Mouse (Mus musculus) liver, embryonic 12.5 days (tissue): ENCODE data around the gene Grin2b. TPM values are rescaled to one million over a fixed set of nuclear protein-coding genes. Genes with fewer than 3 reads are reported as not detected.

ENCODE experiments used
- ATAC-seq: fragments of 200-750 bp; cut with Nextera tagmentation; 2 replicates; pipeline ENCODE4 v1.8.0; 2017; ENCODE audit warnings: moderate number of reproducible peaks, mild to moderate bottlenecking, moderate library complexity
- H3K27ac ChIP-seq: fragments of 300-500 bp; sonication (generic); 2 replicates; pipeline ENCODE4 v1.5.1; 2016; ENCODE audit warnings: mild to moderate bottlenecking
- H3K27me3 ChIP-seq: fragments of 300-500 bp; sonication (generic); replicated peaks from 2 replicates; pipeline ENCODE4 v1.6.1; 2016; ENCODE audit warnings: mild to moderate bottlenecking, moderate library complexity
- H3K36me3 ChIP-seq: fragments of 300-500 bp; sonication (generic); 2 replicates; pipeline ENCODE4 v1.6.1; 2016; ENCODE audit warnings: mild to moderate bottlenecking, moderate library complexity
- H3K4me1 ChIP-seq: fragments of 300-500 bp; sonication (generic); 2 replicates; pipeline ENCODE4 v1.6.1; 2016
- H3K4me2 ChIP-seq: fragments of 300-500 bp; sonication (generic); 2 replicates; pipeline ENCODE4 v1.6.1; 2016; ENCODE audit warnings: mild to moderate bottlenecking, moderate library complexity
- H3K4me3 ChIP-seq: fragments of 300-500 bp; sonication (generic); 2 replicates; pipeline ENCODE4 v1.5.1; 2016; ENCODE audit warnings: mild to moderate bottlenecking, moderate library complexity
- H3K9ac ChIP-seq: fragments of 300-500 bp; sonication (generic); 2 replicates; pipeline ENCODE4 v1.6.1; 2016; ENCODE audit warnings: mild to moderate bottlenecking, moderate library complexity
- H3K9me3 ChIP-seq: fragments of 300-500 bp; sonication (generic); replicated peaks from 2 replicates; pipeline ENCODE4 v1.6.1; 2016; ENCODE audit warnings: mild to moderate bottlenecking, moderate library complexity
- WGBS: fragments of 180-500 bp; shearing (Covaris S2); methylation state at CpG from one replicate; pipeline ENCODE4 v1.1.7; 2016; ENCODE audit not compliant: insufficient replicate concordance; 5-methylcytosine and 5-hydroxymethylcytosine counted together
- polyA plus RNA-seq: library from polyadenylated mRNA; unstranded; fragments of >200 nt; fragmentation: Nextera tagmentation; extraction: Ambion mirVana; gene quantifications from 2 replicates; pipeline ENCODE4 v1.2.1, GENCODE M21; 2016

The Grin2b gene
- polyA plus RNA-seq, 1 experiment from 2014 or later = 0.26 TPM

- Histone ChIP-seq H3K4me2 (no peak overlapping the region), H3K4me3 (no peak overlapping the region), H3K4me1 (no peaks in the 10 kb centered on the region), H3K9me3 (peaks cover 14% of the 10 kb centered on the region), H3K9ac (no peak overlapping the region), H3K27me3 (no peaks in the 10 kb centered on the region), H3K27ac (no peak overlapping the region), H3K36me3 (no peaks in the 10 kb centered on the region)
- no peak for ATAC-seq
- WGBS = 77% methylated on average over 6 of the region's 6 CpGs
Measured at GRCm38 (mm10) chr6:136026936-136027335, 146.4 kb downstream of the Grin2b start.

GRCm38 (mm10) chr6:136025801-136026200, 147.5 kb downstream of the Grin2b start:
- Histone ChIP-seq H3K36me3 (no peaks in the 10 kb centered on the region), H3K9me3 (peaks cover 14% of the 10 kb centered on the region), H3K9ac (no peak overlapping the region), H3K27me3 (no peaks in the 10 kb centered on the region), H3K4me2 (no peak overlapping the region), H3K4me1 (no peaks in the 10 kb centered on the region), H3K4me3 (no peak overlapping the region), H3K27ac (no peak overlapping the region)
- ATAC-seq = no peak
- whole genome bisulfite sequencing = 76% methylated on average over 4 of the region's 4 CpGs

DNA sequence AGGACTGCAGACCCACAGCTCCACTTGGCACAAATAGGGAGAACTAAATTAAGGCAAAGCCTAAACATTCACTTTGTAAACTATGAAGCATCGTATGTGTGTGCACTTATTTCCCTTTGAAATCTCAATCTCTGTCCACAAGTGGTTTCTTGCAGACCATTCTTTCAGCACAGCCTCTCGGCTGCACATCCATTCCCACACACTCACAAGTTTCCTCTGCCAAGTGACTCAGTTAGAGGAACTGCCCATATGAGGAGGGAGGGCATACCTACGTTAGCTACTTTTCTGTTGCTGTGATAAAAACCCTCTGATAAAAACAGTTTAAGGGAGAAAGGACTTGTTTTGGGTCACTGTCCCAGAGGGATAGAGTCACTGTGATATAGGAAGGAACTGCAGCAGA, 152.9 kb downstream of the Grin2b start:
- no peak overlapping the region for H3K4me2 ChIP-seq

DNA sequence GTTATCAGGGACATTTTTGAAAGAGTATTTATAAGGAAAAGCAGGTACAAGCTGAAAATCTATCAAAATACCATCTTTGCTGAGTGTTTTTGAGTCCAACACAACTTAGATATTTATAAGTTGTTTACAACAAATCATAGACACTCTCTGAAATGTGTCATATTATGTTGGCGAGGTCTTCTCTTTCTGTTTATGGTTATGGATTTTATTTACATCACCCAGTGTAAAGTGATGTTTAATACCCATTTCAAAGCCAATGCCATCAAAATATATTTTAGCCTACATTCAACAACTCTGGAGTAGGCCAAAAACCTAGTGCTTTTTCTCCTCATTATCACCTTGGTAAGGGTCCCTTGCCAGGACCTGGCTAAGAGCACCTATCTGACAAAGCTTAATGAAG, 154.3 kb downstream of the Grin2b start:
- Histone ChIP-seq H3K4me3 (no peak overlapping the region), H3K27me3 (no peaks in the 10 kb centered on the region), H3K9me3 (no peaks in the 10 kb centered on the region), H3K36me3 (no peaks in the 10 kb centered on the region), H3K27ac (no peak overlapping the region), H3K4me1 (no peaks in the 10 kb centered on the region), H3K9ac (no peak overlapping the region), H3K4me2 (no peak overlapping the region)
- ATAC-seq = no peak
- 69% methylated on average over 1 of the region's 1 CpGs for WGBS

More for the DNA sequence above, 152.9 kb downstream of the Grin2b start:
- Histone ChIP-seq H3K4me3 (no peak overlapping the region), H3K9ac (no peak overlapping the region), H3K4me1 (no peaks in the 10 kb centered on the region), H3K36me3 (no peaks in the 10 kb centered on the region), H3K27me3 (no peaks in the 10 kb centered on the region), H3K27ac (no peak overlapping the region), H3K9me3 (no peaks in the 10 kb centered on the region)
- 52% methylated on average over 3 of the region's 3 CpGs for WGBS
- ATAC-seq = no peak

GRCm38 (mm10) chr6:136013556-136014380, 159.5 kb downstream of the Grin2b start:
- H3K4me2 ChIP-seq = no peak overlapping the region
- H3K9ac ChIP-seq = no peak overlapping the region
- ATAC-seq = no peak
- H3K27ac ChIP-seq = no peak overlapping the region
- H3K36me3 ChIP-seq = no peaks in the 10 kb centered on the region
- no peak overlapping the region for H3K4me3 ChIP-seq
- no peaks in the 10 kb centered on the region for H3K9me3 ChIP-seq
- 73% methylated on average over 12 of the region's 12 CpGs for WGBS
- no peaks in the 10 kb centered on the region for H3K27me3 ChIP-seq
- no peaks in the 10 kb centered on the region for H3K4me1 ChIP-seq

- H3K36me3 ChIP-seq = no peaks in the 10 kb centered on the region
- H3K4me2 ChIP-seq = no peak overlapping the region
- H3K9me3 ChIP-seq = no peaks in the 10 kb centered on the region
- no peak overlapping the region for H3K4me3 ChIP-seq
- H3K4me1 ChIP-seq = no peaks in the 10 kb centered on the region
- no peak for ATAC-seq
- H3K9ac ChIP-seq = no peak overlapping the region
- no peaks in the 10 kb centered on the region for H3K27me3 ChIP-seq
- 49% methylated on average over 4 of the region's 4 CpGs for WGBS
- H3K27ac ChIP-seq = no peak overlapping the region
Measured at GRCm38 (mm10) chr6:136011533-136011932, 161.8 kb downstream of the Grin2b start.

DNA sequence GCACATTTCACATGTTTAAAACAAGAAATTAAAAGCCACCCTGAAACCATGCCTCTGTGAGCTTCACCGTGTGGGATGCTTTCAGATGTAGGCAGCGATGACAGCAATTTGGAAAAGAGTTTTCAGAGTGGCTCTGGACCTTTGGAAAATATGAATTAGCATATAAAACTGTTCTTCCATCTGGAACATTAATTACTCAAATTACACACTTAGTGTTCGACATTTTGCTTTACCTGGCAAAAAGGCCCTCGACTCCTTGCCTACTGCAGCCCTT, 162.3 kb downstream of the Grin2b start:
- Histone ChIP-seq H3K9me3 (no peaks in the 10 kb centered on the region), H3K4me1 (no peaks in the 10 kb centered on the region), H3K36me3 (no peaks in the 10 kb centered on the region), H3K27me3 (no peaks in the 10 kb centered on the region), H3K9ac (no peak overlapping the region), H3K4me3 (no peak overlapping the region), H3K4me2 (no peak overlapping the region), H3K27ac (no peak overlapping the region)
- 77% methylated on average over 4 of the region's 4 CpGs for WGBS
- ATAC-seq = no peak

DNA sequence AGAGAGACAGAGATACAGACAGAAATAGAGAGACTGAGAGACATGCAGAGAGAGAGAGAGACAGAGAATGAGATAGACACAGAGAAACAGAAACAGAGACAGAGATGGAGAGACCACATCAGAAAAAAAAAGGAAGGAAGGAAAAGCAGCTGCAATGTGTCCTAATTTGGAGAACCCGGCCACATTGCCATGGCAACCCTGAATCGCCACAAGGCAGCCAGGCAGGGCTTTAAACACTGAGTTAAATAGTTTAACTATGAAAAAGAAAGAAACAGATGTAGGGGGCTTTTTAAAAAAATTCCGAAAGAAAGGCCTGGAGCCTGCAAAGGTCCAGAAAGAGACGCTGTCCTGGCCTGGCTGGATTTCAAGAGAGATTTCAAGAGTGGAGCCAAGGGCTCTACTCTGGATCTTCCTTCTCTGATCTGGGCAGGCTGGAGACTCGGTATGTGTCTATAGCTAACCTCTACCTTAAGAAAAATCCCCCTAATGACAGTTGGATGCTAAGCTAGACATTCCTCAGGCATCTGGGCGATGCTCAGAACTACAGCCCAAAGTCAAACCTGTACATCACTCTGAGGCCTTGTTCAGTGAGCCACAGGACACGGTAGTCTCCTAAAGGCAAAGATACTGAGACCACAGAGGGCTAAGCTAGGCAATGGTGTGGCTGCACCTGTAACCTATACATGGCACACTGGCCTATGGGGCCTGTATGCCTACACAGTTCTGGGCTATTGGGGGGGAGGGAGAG, 162.8 kb downstream of the Grin2b start:
- 40% methylated on average over 7 of the region's 7 CpGs for WGBS
- H3K4me2 ChIP-seq = no peak overlapping the region
- no peaks in the 10 kb centered on the region for H3K27me3 ChIP-seq
- H3K27ac ChIP-seq = no peak overlapping the region
- no peaks in the 10 kb centered on the region for H3K4me1 ChIP-seq
- H3K9me3 ChIP-seq = no peaks in the 10 kb centered on the region
- no peak overlapping the region for H3K9ac ChIP-seq
- ATAC-seq = no peak
- no peak overlapping the region for H3K4me3 ChIP-seq
- no peaks in the 10 kb centered on the region for H3K36me3 ChIP-seq

- Histone ChIP-seq H3K36me3 (no peaks in the 10 kb centered on the region), H3K9me3 (no peaks in the 10 kb centered on the region), H3K9ac (no peak overlapping the region), H3K4me3 (no peak overlapping the region), H3K4me1 (no peaks in the 10 kb centered on the region), H3K27ac (no peak overlapping the region), H3K4me2 (no peak overlapping the region), H3K27me3 (no peaks in the 10 kb centered on the region)
- whole genome bisulfite sequencing = 66% methylated on average over 6 of the region's 6 CpGs
- ATAC-seq = peak; percentile 30; the same call in 1 of the 2 replicates
Measured at GRCm38 (mm10) chr6:136008120-136008519, 165.2 kb downstream of the Grin2b start.

DNA sequence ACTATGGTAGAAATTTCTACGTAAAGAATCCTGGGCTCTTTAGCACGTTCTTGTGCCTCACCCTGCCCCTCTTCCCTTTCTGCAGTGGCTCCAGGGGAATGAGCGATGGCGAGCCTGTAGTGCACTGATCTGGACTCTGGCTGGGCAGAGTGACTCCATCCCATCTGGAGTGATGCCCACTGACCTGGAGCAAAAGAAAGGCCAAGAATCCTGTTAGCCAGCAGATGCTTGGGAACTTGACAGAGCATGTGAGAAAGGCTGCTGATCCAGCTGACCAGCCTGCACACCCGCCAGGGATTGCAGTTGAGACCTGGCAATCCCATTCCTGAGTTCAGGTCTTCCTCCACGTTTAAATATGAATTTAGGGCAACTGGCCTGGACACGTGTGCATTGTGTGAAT, 178.6 kb downstream of the Grin2b start:
- no peaks in the 10 kb centered on the region for H3K27me3 ChIP-seq
- no peak overlapping the region for H3K4me2 ChIP-seq
- H3K27ac ChIP-seq = no peak overlapping the region
- no peak overlapping the region for H3K9ac ChIP-seq
- no peaks in the 10 kb centered on the region for H3K9me3 ChIP-seq
- H3K36me3 ChIP-seq = no peaks in the 10 kb centered on the region
- H3K4me1 ChIP-seq = no peaks in the 10 kb centered on the region
- ATAC-seq = no peak
- WGBS = 57% methylated on average over 7 of the region's 7 CpGs
- no peak overlapping the region for H3K4me3 ChIP-seq

DNA sequence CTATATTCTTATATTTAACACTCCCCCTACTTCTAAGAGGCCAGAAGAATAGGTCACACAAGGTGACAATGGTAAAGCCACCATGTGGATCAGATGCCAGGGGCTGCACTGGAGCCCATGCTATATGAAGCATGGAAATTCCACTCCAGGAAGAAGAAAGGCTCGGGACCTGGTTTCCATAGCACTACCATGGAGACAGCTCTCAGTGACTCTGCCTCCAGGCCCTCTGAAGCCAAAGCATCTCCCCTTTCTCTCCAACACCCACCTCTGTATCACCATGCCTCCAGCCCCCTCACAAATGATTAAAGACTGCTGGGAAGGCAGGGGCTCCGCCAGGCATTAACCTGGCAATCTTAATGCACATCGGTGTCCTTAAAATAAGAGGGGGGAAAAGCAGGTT, 179.4 kb downstream of the Grin2b start:
- WGBS = 72% methylated on average over 3 of the region's 3 CpGs
- Histone ChIP-seq H3K4me1 (no peaks in the 10 kb centered on the region), H3K4me3 (no peak overlapping the region), H3K36me3 (no peaks in the 10 kb centered on the region), H3K27ac (no peak overlapping the region), H3K4me2 (no peak overlapping the region), H3K9me3 (no peaks in the 10 kb centered on the region), H3K27me3 (no peaks in the 10 kb centered on the region), H3K9ac (no peak overlapping the region)
- no peak for ATAC-seq

DNA sequence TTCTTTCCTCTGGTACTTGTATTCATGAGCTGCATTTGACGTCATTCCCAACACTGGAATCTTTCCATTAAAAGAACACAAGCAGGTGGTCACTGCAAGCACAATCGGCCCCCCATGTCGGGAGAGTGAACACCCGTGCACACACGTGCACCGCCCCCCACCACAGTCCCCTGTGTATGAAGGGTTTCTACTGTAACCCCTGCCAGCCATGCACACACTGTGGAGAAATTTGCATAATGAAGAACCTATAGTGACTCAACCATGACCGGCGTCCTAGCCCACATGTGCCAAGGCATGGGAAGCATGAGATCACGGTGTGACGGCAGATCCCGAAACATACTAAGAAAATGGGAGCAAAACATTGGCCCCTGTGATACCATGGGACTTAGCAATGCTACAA, 179.9 kb downstream of the Grin2b start:
- Histone ChIP-seq H3K4me1 (no peaks in the 10 kb centered on the region), H3K9ac (no peak overlapping the region), H3K27ac (no peak overlapping the region), H3K27me3 (no peaks in the 10 kb centered on the region), H3K4me2 (no peak overlapping the region), H3K9me3 (no peaks in the 10 kb centered on the region), H3K4me3 (no peak overlapping the region), H3K36me3 (no peaks in the 10 kb centered on the region)
- no peak for ATAC-seq
- 78% methylated on average over 11 of the region's 11 CpGs for WGBS
